Mouse (Mus musculus) CH12.LX (cell line): ENCODE measurements around the gene Gsg1l. TPM values are rescaled to one million over a fixed set of nuclear protein-coding genes. Genes with fewer than 3 reads are reported as not detected.

Experiments
- DNase-seq: peaks from one replicate; pipeline ENCODE4 v3.0.0-alpha.2; 2013; ENCODE audit errors: extremely low read depth
- H3K27ac ChIP-seq: 2 replicates; pipeline ENCODE4 v1.5.1; 2012; ENCODE audit warnings: low read depth, mild to moderate bottlenecking, control low read depth, moderate library complexity; ENCODE audit not compliant: insufficient read depth
- H3K27me3 ChIP-seq: replicated peaks from 2 replicates; pipeline ENCODE3; 2012; ENCODE audit warnings: inconsistent platforms
- H3K36me3 ChIP-seq, 2 experiments: replicated peaks in 1 of 2; 2 replicates each; pipeline versions ENCODE3 to v1.6.1; 2012; ENCODE audit warnings: inconsistent platforms in 1 of 2, low read length in 1 of 2, mild to moderate bottlenecking in 1 of 2, mixed read lengths in 1 of 2, moderate library complexity in 1 of 2; ENCODE audit not compliant: control insufficient read depth in 1 of 2, insufficient read depth in 1 of 2
- H3K4me1 ChIP-seq, 2 experiments: 2 replicates each; pipeline ENCODE4 v1.6.1; 2012; ENCODE audit warnings: inconsistent platforms in 1 of 2, moderate library complexity in 1 of 2; ENCODE audit not compliant: insufficient read depth in 2 of 2, control insufficient read depth in 1 of 2
- H3K4me2 ChIP-seq: 2 replicates; pipeline ENCODE4 v1.6.1; 2012; ENCODE audit warnings: low read depth, mild to moderate bottlenecking, control low read depth; ENCODE audit not compliant: poor library complexity, insufficient read depth, severe bottlenecking
- H3K4me3 ChIP-seq, 3 experiments: fragments of 150-350 bp in 1 of 3; sonication (generic) in 1 of 3; replicated peaks in 1 of 3; 2 replicates each; pipeline versions ENCODE3 to v1.5.1; 2011 to 2012; ENCODE audit warnings: low read depth in 2 of 3, low read length in 2 of 3, mild to moderate bottlenecking in 2 of 3, moderate library complexity in 2 of 3, control low read depth in 1 of 3, improper control_type of control experiment in 1 of 3, inconsistent platforms in 1 of 3, mixed read lengths in 1 of 3; ENCODE audit not compliant: poor library complexity in 1 of 3
- H3K79me2 ChIP-seq: replicated peaks from 2 replicates; pipeline ENCODE4 v1.6.1; 2012; ENCODE audit warnings: mild to moderate bottlenecking, moderate library complexity; ENCODE audit not compliant: control insufficient read depth, poor library complexity, insufficient read depth, severe bottlenecking; ENCODE audit errors: extremely low read depth
- H3K9ac ChIP-seq: 2 replicates; pipeline ENCODE4 v1.6.1; 2012; ENCODE audit warnings: low read depth, mild to moderate bottlenecking, control low read depth, moderate library complexity; ENCODE audit not compliant: insufficient read depth
- H3K9me3 ChIP-seq: replicated peaks from 2 replicates; pipeline ENCODE3; 2012; ENCODE audit warnings: low read length, inconsistent platforms, mixed read lengths
- BHLHE40 ChIP-seq: IDR thresholded peaks from 2 replicates; pipeline ENCODE4 v1.6.1; 2011; ENCODE audit warnings: mild to moderate bottlenecking, low read depth, low read length, improper control_type of control experiment
- CHD2 ChIP-seq: IDR thresholded peaks from 2 replicates; pipeline ENCODE4 v1.6.1; 2011; ENCODE audit warnings: low read length, improper control_type of control experiment
- CTCF ChIP-seq, 2 experiments: IDR thresholded peaks in 1 of 2; conservative IDR thresholded peaks in 1 of 2; 2 replicates each; pipeline ENCODE4 v1.5.1; 2011 to 2012; ENCODE audit warnings: low read depth in 2 of 2, low read length in 2 of 2, improper control_type of control experiment in 1 of 2, inconsistent platforms in 1 of 2, mild to moderate bottlenecking in 1 of 2, moderate library complexity in 1 of 2
- ELF1 ChIP-seq: IDR thresholded peaks from 2 replicates; pipeline ENCODE4 v1.6.1; 2014; ENCODE audit warnings: low read depth, mild to moderate bottlenecking, inconsistent platforms, low read length, improper control_type of control experiment
- HCFC1 ChIP-seq: IDR thresholded peaks from 2 replicates; pipeline ENCODE4 v1.6.1; 2012; ENCODE audit warnings: low read depth, mild to moderate bottlenecking, inconsistent platforms, low read length, improper control_type of control experiment
- JUN ChIP-seq: IDR thresholded peaks from 2 replicates; pipeline ENCODE4 v1.6.1; 2011; ENCODE audit warnings: low read depth, mild to moderate bottlenecking, low read length, improper control_type of control experiment, moderate library complexity; ENCODE audit not compliant: insufficient read depth
- JUND ChIP-seq: conservative IDR thresholded peaks from 2 replicates; pipeline ENCODE4 v1.6.1; 2011; ENCODE audit warnings: low read depth, low read length, improper control_type of control experiment
- MAFK ChIP-seq: IDR thresholded peaks from 2 replicates; pipeline ENCODE4 v1.6.1; 2011; ENCODE audit warnings: low read length, improper control_type of control experiment; ENCODE audit not compliant: insufficient replicate concordance
- MAX ChIP-seq: IDR thresholded peaks from 2 replicates; pipeline ENCODE4 v1.6.1; 2011; ENCODE audit warnings: low read length, improper control_type of control experiment
- MEF2A ChIP-seq: IDR thresholded peaks from 2 replicates; pipeline ENCODE4 v1.6.1; 2014; ENCODE audit warnings: low read depth, mild to moderate bottlenecking, inconsistent platforms, low read length, improper control_type of control experiment, borderline replicate concordance
- MXI1 ChIP-seq: IDR thresholded peaks from 2 replicates; pipeline ENCODE4 v1.6.1; 2011; ENCODE audit warnings: mild to moderate bottlenecking, low read depth, low read length, improper control_type of control experiment
- NELFE ChIP-seq: IDR thresholded peaks from 2 replicates; pipeline ENCODE4 v1.6.1; 2011; ENCODE audit warnings: low read depth, low read length, improper control_type of control experiment
- NRF1 ChIP-seq: IDR thresholded peaks from 2 replicates; pipeline ENCODE4 v1.6.1; 2014; ENCODE audit warnings: low read depth, mild to moderate bottlenecking, inconsistent platforms, low read length, improper control_type of control experiment, moderate library complexity
- POLR2AphosphoS2 ChIP-seq: IDR thresholded peaks from 2 replicates; pipeline ENCODE4 v1.6.1; 2011; ENCODE audit warnings: low read depth, low read length, improper control_type of control experiment
- RAD21 ChIP-seq: IDR thresholded peaks from 2 replicates; pipeline ENCODE4 v1.6.1; 2011; ENCODE audit warnings: low read depth, mild to moderate bottlenecking, low read length, improper control_type of control experiment, moderate library complexity
- RCOR1 ChIP-seq: conservative IDR thresholded peaks from 2 replicates; pipeline ENCODE4 v1.6.1; 2012; ENCODE audit warnings: low read depth, mild to moderate bottlenecking, inconsistent platforms, low read length, improper control_type of control experiment
- SIN3A ChIP-seq: IDR thresholded peaks from 2 replicates; pipeline ENCODE4 v1.6.1; 2012; ENCODE audit warnings: low read length, improper control_type of control experiment, inconsistent platforms
- TCF12 ChIP-seq: IDR thresholded peaks from 2 replicates; pipeline ENCODE4 v1.6.1; 2014; ENCODE audit warnings: low read depth, mild to moderate bottlenecking, inconsistent platforms, low read length, improper control_type of control experiment
- UBTF ChIP-seq: IDR thresholded peaks from 2 replicates; pipeline ENCODE4 v1.6.1; 2012; ENCODE audit warnings: low read depth, mild to moderate bottlenecking, inconsistent platforms, low read length, improper control_type of control experiment, moderate library complexity
- USF2 ChIP-seq: conservative IDR thresholded peaks from 2 replicates; pipeline ENCODE4 v1.6.1; 2011; ENCODE audit warnings: low read depth, low read length, improper control_type of control experiment
- ZC3H11A ChIP-seq: IDR thresholded peaks from 2 replicates; pipeline ENCODE4 v1.6.1; 2012; ENCODE audit warnings: low read depth, mild to moderate bottlenecking, inconsistent platforms, low read length, improper control_type of control experiment
- ZKSCAN1 ChIP-seq: IDR thresholded peaks from 2 replicates; pipeline ENCODE4 v1.6.1; 2012; ENCODE audit warnings: low read depth, inconsistent platforms, low read length, improper control_type of control experiment, borderline replicate concordance
- ZMIZ1 ChIP-seq: IDR thresholded peaks from 2 replicates; pipeline ENCODE4 v1.6.1; 2012; ENCODE audit warnings: low read depth, mild to moderate bottlenecking, inconsistent platforms, low read length, improper control_type of control experiment
- ZNF384 ChIP-seq: IDR thresholded peaks from 2 replicates; pipeline ENCODE4 v1.6.1; 2012; ENCODE audit warnings: low read depth, low read length, improper control_type of control experiment, inconsistent platforms
- dilution Hi-C: fragments of 300-500 bp; cut with MboI; formaldehyde crosslinking; loops from 2 replicates; pipeline ENCODE4 v1.14.3; 2020; ENCODE audit warnings: low sequenced_read_pairs; ENCODE audit not compliant: extremely low pct_unique_long_range_greater_than_20kb, extremely low pct_ligation_motif_present
- in situ Hi-C: fragments of 300-500 bp; cut with MboI; formaldehyde crosslinking; loops from 3 replicates; pipeline ENCODE4 v1.14.3; 2019; ENCODE audit warnings: low sequenced_read_pairs, low pct_ligation_motif_present, low pct_unique_long_range_greater_than_20kb, mixed read lengths
- polyA plus RNA-seq: library from polyadenylated mRNA; unstranded; fragments of >175 nt; gene quantifications from 2 replicates; pipeline ENCODE4 v1.2.1, GENCODE M21; 2012; ENCODE audit warnings: low read depth; ENCODE audit not compliant: insufficient read length
- total RNA-seq, 2 experiments: library from RNA; depleted of rRNA; stranded (reverse); fragments of 300-350 nt in 1 of 2; fragments of >200 nt in 1 of 2; gene quantifications; 2 replicates each; pipeline ENCODE4 v1.2.3; 2012 to 2014

Gene Gsg1l
- total and polyA plus RNA-seq, 3 experiments: not detected

DNA sequence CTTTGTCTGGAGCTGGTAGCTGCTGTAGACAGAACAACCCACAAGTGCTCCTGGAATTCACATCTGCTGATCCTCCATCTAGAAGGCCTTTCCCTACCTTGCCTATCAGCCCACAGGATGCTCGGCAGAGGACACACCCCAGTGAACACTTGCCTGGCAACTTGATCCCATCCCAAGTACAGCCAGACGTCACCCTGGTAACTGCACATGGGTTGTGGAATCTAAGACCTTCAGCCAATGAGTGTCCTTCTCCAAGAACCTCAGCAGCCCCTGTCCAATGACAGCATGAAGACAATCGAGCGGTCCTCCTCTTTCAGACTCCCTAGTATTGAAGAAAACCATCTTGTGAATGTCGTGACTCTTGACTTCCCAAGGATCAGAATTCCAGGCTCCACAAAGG is 80.5 kb downstream of the Gsg1l start:
- Histone ChIP-seq H3K36me3 (no peaks in the 10 kb centered on the region), H3K9me3 (no peaks in the 10 kb centered on the region), H3K79me2 (no peaks in the 10 kb centered on the region), H3K27me3 (peaks cover 56% of the 10 kb centered on the region), H3K4me2 (no peak overlapping the region), H3K9ac (no peak overlapping the region), H3K4me3 (no peak overlapping the region), H3K27ac (no peak overlapping the region), H3K4me1 (no peaks in the 10 kb centered on the region)
- no peak for TF ChIP-seq MAX
- TF ChIP-seq TCF12: no peak
- no peak for TF ChIP-seq RCOR1
- no peak for TF ChIP-seq ZMIZ1
- dilution Hi-C loops (no loop called here), in situ Hi-C loops (no loop called here)
- no peak for DNase-seq

GRCm38 (mm10) chr7:125999921-126000320 is 82.3 kb downstream of the Gsg1l start:
- Histone ChIP-seq H3K4me3 (no peak overlapping the region), H3K4me1 (no peaks in the 10 kb centered on the region), H3K9me3 (no peaks in the 10 kb centered on the region), H3K4me2 (no peak overlapping the region), H3K36me3 (no peaks in the 10 kb centered on the region), H3K79me2 (no peaks in the 10 kb centered on the region), H3K9ac (no peak overlapping the region), H3K27me3 (peaks cover 59% of the 10 kb centered on the region), H3K27ac (no peak overlapping the region)
- dilution Hi-C loops: no loop called here
- in situ Hi-C loops: no loop called here
- DNase-seq: no peak
- TF ChIP-seq JUND (no peak), TCF12 (no peak), ZKSCAN1 (no peak), CTCF (conservative IDR thresholded peaks at IDR 0.05 in 1 of 2, IDR thresholded peaks at IDR 0.05 in 1 of 2; ENCODE audit: low read depth in 2 of 2, low read length in 2 of 2) (no peak), ELF1 (no peak), UBTF (no peak), MAFK (no peak), NELFE (no peak), MEF2A (no peak), ZNF384 (no peak), ZC3H11A (no peak), POLR2AphosphoS2 (no peak), CHD2 (no peak)

DNA sequence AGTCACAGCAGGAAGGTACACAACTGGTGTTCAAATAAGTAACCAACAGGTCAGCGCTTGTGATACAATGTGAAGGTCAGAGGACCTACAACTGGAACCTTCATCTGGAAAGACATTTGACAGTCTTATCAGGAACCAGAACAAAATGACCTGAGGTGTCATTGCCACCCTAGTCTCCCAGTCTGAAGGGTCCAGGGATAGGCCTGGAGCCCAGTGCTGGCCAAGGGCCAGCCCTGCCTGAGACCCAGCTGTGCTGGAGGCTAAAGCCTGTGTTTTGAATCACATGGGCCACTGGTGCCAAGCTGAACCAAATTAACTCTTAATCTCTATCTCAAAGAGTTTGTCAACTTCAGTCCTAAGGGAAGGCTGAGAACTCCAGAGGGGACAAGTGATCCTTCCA is 86.1 kb downstream of the Gsg1l start:
- TF ChIP-seq ZC3H11A: no peak
- TF ChIP-seq UBTF: no peak
- TF ChIP-seq RCOR1: no peak
- TF ChIP-seq MEF2A: no peak
- no peak for TF ChIP-seq USF2
- no peak for TF ChIP-seq NRF1
- TF ChIP-seq SIN3A: no peak
- no peak for TF ChIP-seq HCFC1
- TF ChIP-seq CTCF (conservative IDR thresholded peaks at IDR 0.05 in 1 of 2, IDR thresholded peaks at IDR 0.05 in 1 of 2; ENCODE audit: low read depth in 2 of 2, low read length in 2 of 2): no peak
- no peak for TF ChIP-seq JUN
- TF ChIP-seq TCF12: no peak
- TF ChIP-seq MXI1: no peak
- TF ChIP-seq BHLHE40: no peak
- no peak for TF ChIP-seq RAD21
- no peak for TF ChIP-seq POLR2AphosphoS2
- no peak for TF ChIP-seq ELF1
- no peak for TF ChIP-seq ZKSCAN1
- dilution Hi-C loops: no loop called here
- no peak overlapping the region for H3K4me2 ChIP-seq
- H3K4me1 ChIP-seq: no peaks in the 10 kb centered on the region
- in situ Hi-C loops: no loop called here
- no peak overlapping the region for H3K9ac ChIP-seq
- no peaks in the 10 kb centered on the region for H3K36me3 ChIP-seq
- no peak overlapping the region for H3K4me3 ChIP-seq
- H3K27me3 ChIP-seq: peaks cover 52% of the 10 kb centered on the region
- no peaks in the 10 kb centered on the region for H3K79me2 ChIP-seq
- H3K9me3 ChIP-seq: peaks cover 3% of the 10 kb centered on the region
- H3K27ac ChIP-seq: no peak overlapping the region
- no peak for DNase-seq
